Mouse (Mus musculus) brown adipose tissue, adult 24 weeks (tissue): ENCODE results near the gene Rnf208. TPM values are rescaled to one million over a fixed set of nuclear protein-coding genes. Genes with fewer than 3 reads are reported as not detected.

Experiments
- H3K27ac ChIP-seq: fragments of 200-500 bp; replicated peaks from 2 replicates; pipeline ENCODE4 v1.5.1; 2012; ENCODE audit warnings: low read depth, mild to moderate bottlenecking, low read length
- H3K4me1 ChIP-seq: fragments of 200-500 bp; 2 replicates; pipeline ENCODE4 v1.6.1; 2012; ENCODE audit warnings: low read length, mixed read lengths; ENCODE audit not compliant: control insufficient read depth, insufficient read depth, insufficient read length
- H3K4me3 ChIP-seq: fragments of 200-500 bp; 2 replicates; pipeline ENCODE4 v1.5.1; 2012; ENCODE audit warnings: low read depth, mild to moderate bottlenecking, low read length, moderate library complexity; ENCODE audit not compliant: insufficient read depth
- polyA plus RNA-seq: library from polyadenylated mRNA; stranded (reverse); fragments of >200 nt; gene quantifications from 2 replicates; pipeline ENCODE4 v1.2.4, GENCODE M21; 2012; ENCODE audit not compliant: missing spikeins, insufficient read depth, insufficient read length

Rnf208 gene
- polyA plus RNA-seq, 1 experiment: not detected

GRCm38 (mm10) chr2:25291184-25292053 lies 49.4 kb downstream of the Rnf208 start:
- peak overlapping the region; percentile 35 for H3K4me3 ChIP-seq
- no peak overlapping the region for H3K27ac ChIP-seq
- H3K4me1 ChIP-seq: peaks cover 5% of the 10 kb centered on the region; the same call in 1 of the 2 replicates

GRCm38 (mm10) chr2:25292054-25292544 lies 50.0 kb downstream of the Rnf208 start:
- Histone ChIP-seq H3K4me1 (peaks cover 5% of the 10 kb centered on the region; the same call in 1 of the 2 replicates), H3K4me3 (peak overlapping the region; percentile 46), H3K27ac (no peak overlapping the region)

- peaks cover 5% of the 10 kb centered on the region; the same call in 1 of the 2 replicates for H3K4me1 ChIP-seq
- no peak overlapping the region for H3K27ac ChIP-seq
- peak overlapping the region; percentile 12; the same call in 1 of the 2 replicates for H3K4me3 ChIP-seq
Observed at GRCm38 (mm10) chr2:25292856-25293255, 50.8 kb downstream of the Rnf208 start.

- Histone ChIP-seq H3K4me1 (peaks cover 5% of the 10 kb centered on the region; the same call in 1 of the 2 replicates), H3K4me3 (no peak overlapping the region)
Observed at GRCm38 (mm10) chr2:25293706-25294105, 51.7 kb downstream of the Rnf208 start.

More at GRCm38 (mm10) chr2:25293706-25294105, 51.7 kb downstream of the Rnf208 start:
- H3K27ac ChIP-seq: no peak overlapping the region

Other genes with a start within 250 kb of the Rnf208 start
- gene Nsmf, start 187.9 kb upstream of the Rnf208 start, polyA plus RNA-seq: 10.6 and 15.1 TPM in 2 replicates
- gene Entpd8, start 162.0 kb upstream of the Rnf208 start, polyA plus RNA-seq: not detected in 2 replicates
- gene Noxa1, start 147.1 kb upstream of the Rnf208 start, polyA plus RNA-seq: not detected in 2 replicates
- 6.4 and 7.1 TPM in 2 replicates for gene Nrarp, start 61.5 kb upstream of the Rnf208 start, polyA plus RNA-seq
- 1.8 and 6.0 TPM in 2 replicates for gene Tor4a, start 45.4 kb upstream of the Rnf208 start, polyA plus RNA-seq
- 15.4 and 19.0 TPM in 2 replicates for gene Nelfb, start 30.8 kb upstream of the Rnf208 start, polyA plus RNA-seq
- not detected in 2 replicates for gene Stpg3, start 27.6 kb upstream of the Rnf208 start, polyA plus RNA-seq
- not detected in 2 replicates for gene Fam166a, start 23.5 kb upstream of the Rnf208 start, polyA plus RNA-seq
- 193 and 284 TPM in 2 replicates for gene Tubb4b, start 17.6 kb upstream of the Rnf208 start, polyA plus RNA-seq
- gene Slc34a3, start 7.9 kb upstream of the Rnf208 start, polyA plus RNA-seq: not detected in 2 replicates
- gene Rnf224, start 5.5 kb upstream of the Rnf208 start, polyA plus RNA-seq: not detected in 2 replicates
- gene Cysrt1, start 197 bp downstream of the Rnf208 start, polyA plus RNA-seq: not detected in 2 replicates
- gene AL732309.1, start 4.6 kb downstream of the Rnf208 start, polyA plus RNA-seq: 2.3 and 5.4 TPM in 2 replicates
- 13.5 and 18.9 TPM in 2 replicates for gene Tmem203, start 13.2 kb downstream of the Rnf208 start, polyA plus RNA-seq
- gene Tprn, start 20.4 kb downstream of the Rnf208 start, polyA plus RNA-seq: 1.7 and 3.7 TPM in 2 replicates
- gene Ssna1, start 30.2 kb downstream of the Rnf208 start, polyA plus RNA-seq: 41.7 and 44.0 TPM in 2 replicates
- 18.6 and 23.7 TPM in 2 replicates for gene Anapc2, start 30.2 kb downstream of the Rnf208 start, polyA plus RNA-seq
- not detected in 2 replicates for gene Tmem210, start 45.9 kb downstream of the Rnf208 start, polyA plus RNA-seq
- not detected in 2 replicates for gene Lrrc26, start 47.7 kb downstream of the Rnf208 start, polyA plus RNA-seq
- not detected in 2 replicates for gene Grin1, start 76.9 kb downstream of the Rnf208 start, polyA plus RNA-seq
- 11.3 and 16.0 TPM in 2 replicates for gene Man1b1, start 90.1 kb downstream of the Rnf208 start, polyA plus RNA-seq
- 11.1 and 15.0 TPM in 2 replicates for gene Dpp7, start 114.1 kb downstream of the Rnf208 start, polyA plus RNA-seq
- gene Uap1l1, start 123.4 kb downstream of the Rnf208 start, polyA plus RNA-seq: 6.1 and 9.1 TPM in 2 replicates
- not detected in 2 replicates for gene Sapcd2, start 130.1 kb downstream of the Rnf208 start, polyA plus RNA-seq
- 11.3 and 18.4 TPM in 2 replicates for gene Entpd2, start 153.6 kb downstream of the Rnf208 start, polyA plus RNA-seq
- 32.5 and 41.5 TPM in 2 replicates for gene Npdc1, start 157.1 kb downstream of the Rnf208 start, polyA plus RNA-seq
- not detected in 2 replicates for gene Fut7, start 181.0 kb downstream of the Rnf208 start, polyA plus RNA-seq
- gene Abca2, start 186.4 kb downstream of the Rnf208 start, polyA plus RNA-seq: 30.0 and 52.4 TPM in 2 replicates
- gene Clic3, start 214.6 kb downstream of the Rnf208 start, polyA plus RNA-seq: not detected in 2 replicates
- 195 and 218 TPM in 2 replicates for gene Paxx, start 218.8 kb downstream of the Rnf208 start, polyA plus RNA-seq
- 15.2 and 46.8 TPM in 2 replicates for gene Ptgds, start 227.8 kb downstream of the Rnf208 start, polyA plus RNA-seq